Mouse (Mus musculus) forebrain, embryonic 11.5 days (tissue): ENCODE data around the gene Xrcc5. TPM values are rescaled to one million over a fixed set of nuclear protein-coding genes. Genes with fewer than 3 reads are reported as not detected.

ENCODE experiments used
- ATAC-seq: fragments of 200-750 bp; cut with Nextera tagmentation; replicated peaks from 2 replicates; pipeline ENCODE4 v1.8.0; 2017; ENCODE audit warnings: moderate TSS enrichment; ENCODE audit not compliant: low FRiP score
- DNase-seq: peaks from one replicate; pipeline ENCODE4 v3.0.0-alpha.2; 2017; ENCODE audit warnings: low spot score
- H3K27ac ChIP-seq: fragments of 300-500 bp; sonication (generic); 2 replicates; pipeline ENCODE4 v1.5.1; 2014; ENCODE audit warnings: low read depth, low read length
- H3K27me3 ChIP-seq: fragments of 300-500 bp; sonication (generic); 2 replicates; pipeline ENCODE4 v1.6.1; 2014; ENCODE audit warnings: mild to moderate bottlenecking, low read length, mixed read lengths; ENCODE audit not compliant: control insufficient read depth, insufficient read depth
- H3K36me3 ChIP-seq: fragments of 300-500 bp; sonication (generic); 2 replicates; pipeline ENCODE4 v1.6.1; 2014; ENCODE audit warnings: mild to moderate bottlenecking, low read length, moderate library complexity, mixed read lengths; ENCODE audit not compliant: control insufficient read depth, insufficient read depth
- H3K4me1 ChIP-seq: fragments of 300-500 bp; sonication (generic); replicated peaks from 2 replicates; pipeline ENCODE4 v1.6.1; 2014; ENCODE audit warnings: low read length, mixed read lengths; ENCODE audit not compliant: control insufficient read depth, insufficient read depth
- H3K4me2 ChIP-seq: fragments of 300-500 bp; sonication (generic); 2 replicates; pipeline ENCODE4 v1.6.1; 2014; ENCODE audit warnings: low read depth, mild to moderate bottlenecking, low read length, moderate library complexity, mixed read lengths; ENCODE audit not compliant: severe bottlenecking
- H3K4me3 ChIP-seq: fragments of 300-500 bp; sonication (generic); 2 replicates; pipeline ENCODE4 v1.5.1; 2014; ENCODE audit warnings: low read depth, low read length
- H3K9ac ChIP-seq: fragments of 300-500 bp; sonication (generic); 2 replicates; pipeline ENCODE4 v1.6.1; 2014; ENCODE audit warnings: low read length
- H3K9me3 ChIP-seq: fragments of 300-500 bp; sonication (generic); 2 replicates; pipeline ENCODE4 v1.6.1; 2016; ENCODE audit warnings: low read length, mixed read lengths; ENCODE audit not compliant: control insufficient read depth
- WGBS: fragments of 180-500 bp; shearing (Covaris S2); extraction: QIAGEN DNeasy Blood & Tissue Kit; methylation state at CpG from one replicate; pipeline ENCODE4 v1.1.7; 2014; 5-methylcytosine and 5-hydroxymethylcytosine counted together
- polyA plus RNA-seq: library from polyadenylated mRNA; unstranded; fragments of >200 nt; fragmentation: Nextera tagmentation; extraction: Ambion mirVana; gene quantifications from 2 replicates; pipeline ENCODE4 v1.2.1, GENCODE M21; 2014

The Xrcc5 gene
- polyA plus RNA-seq: 51.9 and 53.3 TPM in 2 replicates

DNA sequence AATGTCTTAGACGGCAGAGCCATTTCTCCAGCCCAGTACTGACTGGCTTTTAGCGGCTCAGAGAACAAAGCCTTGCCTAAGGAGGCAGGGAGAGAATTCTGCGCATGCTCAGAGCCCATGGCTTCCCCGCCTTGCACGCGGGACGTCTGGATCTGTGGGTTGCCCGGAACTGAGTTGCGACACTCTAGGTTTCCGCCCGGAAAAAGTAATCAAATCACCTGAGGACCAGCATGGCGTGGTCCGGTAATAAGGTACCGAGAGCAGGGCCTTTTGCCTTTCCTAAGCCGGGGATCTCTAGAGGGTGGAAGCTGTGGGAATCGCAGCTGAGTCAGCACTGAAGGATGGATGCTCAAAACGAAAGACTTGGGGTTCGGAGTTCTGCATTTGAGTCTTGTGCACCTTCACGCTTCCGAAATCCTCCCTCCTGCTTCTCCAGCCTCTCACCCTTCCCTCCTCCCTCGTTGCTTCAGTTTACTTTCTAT lies at the start of gene Xrcc5:
Gene Xrcc5, plus strand, starts transcription at position 105 of the 482 bp plus-strand sequence.
- Histone ChIP-seq H3K4me2 (peak within 1 kb of the TSS; percentile 53), H3K27ac (peak within 1 kb of the TSS; percentile 82), H3K9me3 (no peaks in the 10 kb centered on the region), H3K4me3 (peak within 1 kb of the TSS; percentile 56), H3K36me3 (no peaks in the 10 kb centered on the region; the same call in 1 of the 2 replicates), H3K4me1 (no peaks in the 10 kb centered on the region), H3K9ac (peak within 1 kb of the TSS; percentile 88), H3K27me3 (no peaks in the 10 kb centered on the region)
- WGBS: under 1% methylated on average over 21 of the region's 21 CpGs
- peak; percentile 95 for DNase-seq
- ATAC-seq: peak; percentile 98

DNA sequence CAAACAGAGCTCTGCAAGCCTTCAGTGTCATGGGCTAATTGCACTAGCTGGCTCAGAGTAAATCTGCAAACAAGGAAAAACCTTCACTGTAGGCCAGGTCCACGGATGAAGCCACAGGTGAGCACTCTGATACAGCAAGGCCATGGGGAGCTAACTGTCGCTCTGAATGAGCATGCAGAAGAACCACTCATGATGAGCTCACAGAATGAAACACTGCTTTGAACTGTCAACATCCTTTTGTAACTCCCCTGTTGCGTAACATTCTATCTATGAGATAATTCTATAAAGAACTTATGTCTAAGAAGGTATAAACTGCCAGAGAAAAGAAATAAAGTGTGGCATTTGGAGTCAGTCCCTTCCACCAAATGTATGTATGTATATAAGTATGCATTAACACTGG lies 44.1 kb upstream of the Xrcc5 start:
- no peak overlapping the region for H3K27ac ChIP-seq
- H3K9me3 ChIP-seq: no peaks in the 10 kb centered on the region
- H3K4me2 ChIP-seq: no peak overlapping the region
- no peaks in the 10 kb centered on the region for H3K36me3 ChIP-seq
- H3K4me1 ChIP-seq: peaks cover 6% of the 10 kb centered on the region; the same call in 1 of the 2 replicates
- ATAC-seq (no peak), DNase-seq (no peak)
- 89% methylated on average over 3 of the region's 3 CpGs for WGBS
- H3K9ac ChIP-seq: no peak overlapping the region
- no peak overlapping the region for H3K4me3 ChIP-seq
- H3K27me3 ChIP-seq: no peaks in the 10 kb centered on the region

DNA sequence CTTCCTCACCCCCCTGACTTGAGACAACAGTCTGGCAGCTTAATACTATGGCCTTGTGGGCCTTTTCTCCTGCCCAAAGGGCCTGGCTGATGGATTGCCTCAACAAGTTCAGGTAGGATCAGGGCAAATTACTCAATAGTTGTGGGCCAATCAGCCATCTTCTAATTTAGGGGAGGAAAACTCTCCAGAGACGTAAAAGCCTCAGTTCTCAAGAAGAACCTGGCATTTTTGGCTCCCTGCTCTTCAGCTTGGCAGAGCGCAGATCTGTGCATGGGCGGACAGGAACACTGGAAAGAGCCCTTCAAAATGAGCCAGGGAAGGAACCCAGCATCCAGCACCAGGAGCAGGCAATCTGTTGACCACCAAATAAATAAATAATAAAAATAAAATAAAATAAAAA lies 29.1 kb upstream of the Xrcc5 start:
- Histone ChIP-seq H3K9ac (no peak overlapping the region), H3K36me3 (no peaks in the 10 kb centered on the region), H3K4me1 (no peaks in the 10 kb centered on the region), H3K4me3 (no peak overlapping the region), H3K9me3 (no peaks in the 10 kb centered on the region), H3K27ac (no peak overlapping the region), H3K27me3 (no peaks in the 10 kb centered on the region), H3K4me2 (no peak overlapping the region)
- DNase-seq (no peak), ATAC-seq (no peak)
- WGBS: 85% methylated on average over 3 of the region's 3 CpGs

DNA sequence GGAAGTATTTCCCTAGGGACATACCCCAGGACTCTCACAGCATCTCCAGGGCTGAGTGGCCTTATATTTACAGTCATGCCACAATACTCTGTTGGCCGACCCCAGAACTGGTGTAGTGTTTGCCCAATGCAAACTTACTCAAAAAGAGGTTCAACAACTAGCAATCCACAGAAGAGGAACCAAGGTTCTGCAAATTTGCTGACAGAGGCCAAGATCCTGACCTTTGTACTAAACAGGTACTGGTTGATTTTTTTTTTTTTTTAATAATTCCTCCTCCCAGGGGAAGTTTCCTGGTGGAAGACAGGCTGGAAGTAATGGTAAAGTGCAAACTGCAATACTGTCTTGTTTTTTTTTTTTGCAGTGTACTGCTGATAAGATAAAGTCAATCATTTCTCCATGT lies 24.6 kb upstream of the Xrcc5 start:
- Histone ChIP-seq H3K4me1 (peaks cover 4% of the 10 kb centered on the region; the same call in 1 of the 2 replicates), H3K4me2 (no peak overlapping the region), H3K27me3 (no peaks in the 10 kb centered on the region), H3K36me3 (no peaks in the 10 kb centered on the region), H3K9me3 (no peaks in the 10 kb centered on the region), H3K4me3 (no peak overlapping the region), H3K27ac (no peak overlapping the region), H3K9ac (no peak overlapping the region)
- DNase-seq (no peak), ATAC-seq (no peak)
- 79% methylated on average over 1 of the region's 1 CpGs for WGBS

DNA sequence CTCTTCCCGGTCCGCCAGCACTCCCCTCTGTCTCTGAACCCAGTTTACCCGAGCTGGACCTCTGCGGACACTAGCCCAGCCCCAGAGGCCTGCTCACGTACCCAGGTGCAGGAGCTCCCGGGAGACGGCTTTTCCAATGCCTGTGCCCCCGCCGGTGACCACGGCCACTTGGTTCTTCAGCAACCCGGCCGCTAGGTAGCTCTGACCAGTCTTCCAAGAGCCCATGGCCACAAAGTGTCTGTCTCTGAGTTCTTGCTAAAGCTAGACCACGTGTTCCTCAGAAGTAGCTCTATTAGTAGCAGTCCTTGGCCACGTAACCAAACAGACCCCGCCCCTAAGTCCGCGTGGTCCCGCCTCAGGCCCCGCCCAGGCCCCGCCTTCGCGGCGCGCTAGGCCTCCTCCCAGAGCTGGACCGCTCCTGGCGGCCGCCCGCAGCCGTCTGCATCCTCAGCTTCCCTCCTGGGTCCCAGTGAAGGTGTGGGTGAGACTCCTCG lies 23.2 kb upstream of the Xrcc5 start, which contains the start of the genes Pecr and Tmem169:
Gene Pecr, minus strand, starts transcription at position 323 of the 494 bp plus-strand sequence.
Gene Tmem169, plus strand, starts transcription at position 378 of the 494 bp plus-strand sequence.
- WGBS: under 1% methylated on average over 30 of the region's 30 CpGs
- no peaks in the 10 kb centered on the region for H3K9me3 ChIP-seq
- no peaks in the 10 kb centered on the region for H3K36me3 ChIP-seq
- no peak within 1 kb of the TSS for H3K27ac ChIP-seq
- H3K27me3 ChIP-seq: no peaks in the 10 kb centered on the region
- peak within 1 kb of the TSS; percentile 72 for H3K9ac ChIP-seq
- H3K4me2 ChIP-seq: peak within 1 kb of the TSS; percentile 83
- peak within 1 kb of the TSS; percentile 50 for H3K4me3 ChIP-seq
- H3K4me1 ChIP-seq: peaks cover 4% of the 10 kb centered on the region; the same call in 1 of the 2 replicates
- DNase-seq (peak; percentile 96), ATAC-seq (peak; percentile 99)

DNA sequence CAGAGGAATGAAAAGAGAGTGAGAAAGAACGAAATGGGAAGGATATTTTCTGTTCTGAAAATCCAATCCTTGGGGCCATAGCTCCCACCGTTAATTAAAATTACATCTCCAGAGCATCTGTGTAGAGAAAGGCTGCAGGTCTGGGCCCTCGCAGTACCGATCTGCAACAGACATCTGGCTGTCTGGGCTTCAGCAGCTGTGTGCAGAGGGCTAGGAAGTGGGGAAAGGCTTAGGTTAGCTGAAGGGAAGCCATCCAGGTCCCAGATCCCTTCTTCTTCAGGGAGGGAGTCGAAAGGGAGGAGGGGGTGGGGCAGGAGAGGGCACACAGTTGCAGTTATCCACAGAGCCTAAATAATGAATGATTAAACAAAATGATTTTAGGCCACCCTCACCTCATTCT lies 22.7 kb upstream of the Xrcc5 start:
- Histone ChIP-seq H3K9me3 (no peaks in the 10 kb centered on the region), H3K27ac (no peak overlapping the region), H3K27me3 (no peaks in the 10 kb centered on the region), H3K4me1 (peaks cover 4% of the 10 kb centered on the region; the same call in 1 of the 2 replicates), H3K4me2 (peak overlapping the region; percentile 83), H3K9ac (peak overlapping the region; percentile 55), H3K4me3 (peak overlapping the region; percentile 50), H3K36me3 (no peaks in the 10 kb centered on the region)
- peak; percentile 49 for ATAC-seq
- WGBS: 5% methylated on average over 5 of the region's 5 CpGs
- no peak for DNase-seq

DNA sequence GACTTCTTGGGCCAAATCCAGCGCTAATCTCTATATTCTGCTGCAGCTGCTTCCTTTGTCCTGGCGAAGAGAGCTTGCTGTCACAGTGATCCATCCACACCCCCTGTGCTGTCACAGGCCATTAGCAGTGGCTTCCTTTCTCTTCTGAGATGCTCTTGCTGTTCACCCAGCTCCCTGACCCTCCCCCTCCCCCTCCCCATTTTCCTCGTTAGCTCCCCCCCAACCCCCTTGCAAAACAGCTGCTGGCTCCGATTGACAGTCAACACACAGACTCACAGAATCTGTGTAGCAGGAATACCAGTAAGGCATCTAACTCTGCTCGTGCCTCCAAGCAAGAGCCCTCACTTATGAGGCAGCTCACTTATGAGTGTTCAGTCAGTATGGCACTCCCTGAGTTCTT lies 20.3 kb upstream of the Xrcc5 start:
- peak; percentile 37 for ATAC-seq
- H3K27ac ChIP-seq: peak overlapping the region; percentile 77

DNA sequence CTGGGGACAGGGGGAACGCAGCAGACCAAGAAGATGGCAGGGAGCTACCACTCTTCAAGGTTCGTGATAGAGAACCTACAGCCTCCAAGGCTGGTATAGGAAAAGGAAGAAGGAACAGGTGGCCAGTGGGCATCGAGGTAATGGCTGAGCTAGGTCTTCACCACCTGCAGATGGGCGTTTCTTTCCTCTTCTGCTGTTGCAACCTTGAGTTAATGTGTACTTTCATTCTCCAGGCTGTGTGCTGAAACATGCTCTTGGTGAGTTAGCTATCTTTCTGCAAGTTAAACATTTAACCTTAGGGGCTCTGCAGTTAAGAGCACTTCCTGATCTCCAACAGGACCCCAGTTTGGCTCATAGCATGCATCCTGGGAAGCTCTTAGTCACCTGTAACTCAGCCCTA lies 19.3 kb upstream of the Xrcc5 start:
- DNase-seq: no peak
- no peaks in the 10 kb centered on the region for H3K9me3 ChIP-seq
- H3K36me3 ChIP-seq: no peaks in the 10 kb centered on the region
- 91% methylated on average over 4 of the region's 4 CpGs for WGBS
- no peaks in the 10 kb centered on the region for H3K27me3 ChIP-seq
- H3K4me3 ChIP-seq: no peak overlapping the region
- ATAC-seq: no peak
- peaks cover 4% of the 10 kb centered on the region; the same call in 1 of the 2 replicates for H3K4me1 ChIP-seq
- no peak overlapping the region for H3K27ac ChIP-seq
- no peak overlapping the region for H3K9ac ChIP-seq
- no peak overlapping the region for H3K4me2 ChIP-seq

More for the DNA sequence above, 20.3 kb upstream of the Xrcc5 start:
- Histone ChIP-seq H3K4me3 (no peak overlapping the region), H3K9me3 (no peaks in the 10 kb centered on the region), H3K4me2 (0 out of 2 replicates have a peak overlapping the region, but pooled peaks have one; percentile 9), H3K36me3 (no peaks in the 10 kb centered on the region), H3K4me1 (peaks cover 4% of the 10 kb centered on the region; the same call in 1 of the 2 replicates), H3K9ac (peak overlapping the region; percentile 16; the same call in 1 of the 2 replicates), H3K27me3 (no peaks in the 10 kb centered on the region)
- DNase-seq: peak; percentile 63
- WGBS: 20% methylated on average over 5 of the region's 5 CpGs
